Mouse (Mus musculus) liver, embryonic 14.5 days (tissue): ENCODE data around the gene Bbs5.

Source experiments
- CTCF ChIP-seq: IDR thresholded peaks from 2 replicates; pipeline ENCODE4 v1.5.1; 2016; ENCODE audit warnings: antibody characterized with exemption, low read depth, control low read depth
- EP300 ChIP-seq: IDR thresholded peaks from 2 replicates; pipeline ENCODE4 v1.6.1; 2016; ENCODE audit warnings: antibody characterized with exemption, low read depth

DNA sequence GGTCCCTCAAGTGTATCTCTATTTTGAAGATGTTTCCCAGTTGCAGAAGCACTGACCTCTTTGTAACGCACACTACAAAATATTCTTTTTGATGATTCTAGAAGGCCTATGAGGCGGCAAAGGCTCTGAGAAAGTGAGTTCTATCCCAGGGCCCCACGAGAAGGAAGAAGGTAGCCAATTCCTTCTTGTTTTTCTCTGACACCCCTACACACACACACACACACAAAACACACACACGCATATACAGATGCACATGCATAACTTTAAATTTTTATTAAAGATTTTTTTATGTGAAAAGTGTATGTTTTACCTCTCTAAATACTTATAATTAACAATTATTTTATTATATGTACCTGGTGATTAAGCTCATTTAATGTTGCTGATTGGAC is 66.6 kb downstream of the Bbs5 start:
- no peak for TF ChIP-seq CTCF
- no peak for TF ChIP-seq EP300
